Mouse (Mus musculus) monocyte, adult 5-6 weeks (primary cell): ENCODE measurements around the gene Otud5. TPM values are rescaled to one million over a fixed set of nuclear protein-coding genes. Genes with fewer than 3 reads are reported as not detected.

ENCODE experiments used
- total RNA-seq: library from RNA; stranded (forward); fragments of 200-1000, 200-491, 200-594 nt; gene quantifications from 3 replicates; pipeline ENCODE4 v1.2.3, GENCODE M21; 2017

Otud5 gene
- total RNA-seq, 1 experiment from 2014 or later, result 79.5 TPM

Other genes with a start within 250 kb of the Otud5 start
- gene Ccdc22, start 235.8 kb upstream of the Otud5 start, total RNA-seq, result 10.1 to 16.2 TPM (median 15.0 TPM) in 3 replicates
- gene Cacna1f, start 234.3 kb upstream of the Otud5 start, total RNA-seq, result 0.10 TPM in 1 of 3 replicates, not detected in the others
- 1.7 to 5.0 TPM in 2 of 3 replicates, not detected in the other for gene Syp, start 202.9 kb upstream of the Otud5 start, total RNA-seq
- gene Prickle3, start 184.1 kb upstream of the Otud5 start, total RNA-seq, result 8.0 to 14.9 TPM (median 10.3 TPM) in 3 replicates
- 38.4 to 68.2 TPM (median 39.7 TPM) in 3 replicates for gene Plp2, start 170.0 kb upstream of the Otud5 start, total RNA-seq
- not detected in 3 replicates for gene Magix, start 160.1 kb upstream of the Otud5 start, total RNA-seq
- gene Gpkow, start 144.2 kb upstream of the Otud5 start, total RNA-seq, result 46.2 to 57.8 TPM (median 57.1 TPM) in 3 replicates
- gene Wdr45, start 127.0 kb upstream of the Otud5 start, total RNA-seq, result 27.2 to 41.6 TPM (median 36.4 TPM) in 3 replicates
- gene Gm45208, start 119.1 kb upstream of the Otud5 start, total RNA-seq, result 0.75 TPM in 1 of 3 replicates, not detected in the others
- 6.3 to 9.0 TPM (median 6.8 TPM) in 3 replicates for gene Praf2, start 112.9 kb upstream of the Otud5 start, total RNA-seq
- not detected in 3 replicates for gene Ccdc120, start 90.5 kb upstream of the Otud5 start, total RNA-seq
- gene Tfe3, start 78.8 kb upstream of the Otud5 start, total RNA-seq, result 14.5 to 27.8 TPM (median 20.8 TPM) in 3 replicates
- gene Gripap1, start 51.6 kb upstream of the Otud5 start, total RNA-seq, result 67.2 to 156 TPM (median 123 TPM) in 3 replicates
- gene Kcnd1, start 19.1 kb upstream of the Otud5 start, total RNA-seq, result 1.3 TPM in 1 of 3 replicates, not detected in the others
- gene Pim2, start 36.9 kb downstream of the Otud5 start, total RNA-seq, result 3.0 to 9.9 TPM (median 3.6 TPM) in 3 replicates
- gene Slc35a2, start 42.7 kb downstream of the Otud5 start, total RNA-seq, result 7.9 to 18.1 TPM (median 15.9 TPM) in 3 replicates
- 119 to 165 TPM (median 164 TPM) in 3 replicates for gene Pqbp1, start 57.9 kb downstream of the Otud5 start, total RNA-seq
- 12.0 to 33.0 TPM (median 21.2 TPM) in 3 replicates for gene Timm17b, start 58.0 kb downstream of the Otud5 start, total RNA-seq
- not detected in 3 replicates for gene Gm10491, start 66.5 kb downstream of the Otud5 start, total RNA-seq
- gene Gm10490, start 68.2 kb downstream of the Otud5 start, total RNA-seq, result not detected in 3 replicates
- not detected in 3 replicates for gene Pcsk1n, start 78.5 kb downstream of the Otud5 start, total RNA-seq
- not detected in 3 replicates for gene Eras, start 87.2 kb downstream of the Otud5 start, total RNA-seq
- 3.3 to 4.6 TPM (median 4.1 TPM) in 3 replicates for gene Hdac6, start 106.5 kb downstream of the Otud5 start, total RNA-seq
- gene Gata1, start 136.7 kb downstream of the Otud5 start, total RNA-seq, result 1.4 to 17.9 TPM (median 3.3 TPM) in 3 replicates
- not detected in 3 replicates for gene Glod5, start 177.1 kb downstream of the Otud5 start, total RNA-seq
- 19.0 to 19.7 TPM (median 19.1 TPM) in 3 replicates for gene Suv39h1, start 233.4 kb downstream of the Otud5 start, total RNA-seq
- gene Was, start 249.1 kb downstream of the Otud5 start, total RNA-seq, result 129 to 156 TPM (median 134 TPM) in 3 replicates